Mouse (Mus musculus): ENCODE measurements around the gene Chst11.

The Chst11 gene

GRCm38 (mm10) chr10:82990918-82991317 lies 5.6 kb downstream of the Chst11 start:
- no peak for DNase-seq (ENCODE audit: low read depth, low spot score)

DNA sequence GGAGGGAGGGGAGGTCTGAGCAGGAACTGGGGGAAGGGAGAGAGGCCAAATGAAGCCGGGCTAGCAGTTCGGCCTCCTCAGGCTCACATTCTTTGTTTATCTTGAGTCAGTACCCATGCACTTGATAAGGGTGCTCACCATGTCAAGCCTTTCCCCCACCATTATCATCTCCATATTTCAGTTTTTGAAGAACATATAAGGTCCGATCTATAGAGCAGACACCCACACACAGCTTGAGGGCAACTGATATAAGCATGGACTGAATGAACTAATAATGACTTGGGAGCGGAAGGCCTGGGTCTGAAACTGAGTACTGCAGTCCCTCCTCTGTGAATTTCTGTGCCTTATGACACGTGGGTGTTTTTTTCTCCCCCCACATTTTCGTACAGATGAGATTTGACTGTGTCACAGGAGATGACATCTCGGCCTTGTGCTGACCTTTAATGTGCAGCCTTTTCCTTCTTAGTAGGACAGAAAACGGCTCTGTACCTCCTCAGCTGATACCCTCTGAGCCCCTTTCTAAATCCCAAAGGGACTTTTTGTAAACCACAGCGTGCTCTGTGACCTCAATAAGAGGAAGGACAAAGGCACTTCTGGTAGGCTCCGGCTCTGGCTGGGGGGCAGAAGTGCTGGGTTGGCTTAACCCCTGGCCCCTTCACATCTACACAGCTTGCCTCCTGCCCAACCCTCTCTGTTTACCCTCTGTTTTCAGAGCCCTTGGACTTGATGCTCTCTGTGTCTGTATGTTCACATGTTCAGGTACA lies 6.6 kb downstream of the Chst11 start:
- DNase-seq (ENCODE audit: low read depth, low spot score), result no peak

- DNase-seq (ENCODE audit: low read depth, low spot score), result no peak
These were observed 9.0 kb downstream of the Chst11 start for GRCm38 (mm10) chr10:82994284-82994683.

DNA sequence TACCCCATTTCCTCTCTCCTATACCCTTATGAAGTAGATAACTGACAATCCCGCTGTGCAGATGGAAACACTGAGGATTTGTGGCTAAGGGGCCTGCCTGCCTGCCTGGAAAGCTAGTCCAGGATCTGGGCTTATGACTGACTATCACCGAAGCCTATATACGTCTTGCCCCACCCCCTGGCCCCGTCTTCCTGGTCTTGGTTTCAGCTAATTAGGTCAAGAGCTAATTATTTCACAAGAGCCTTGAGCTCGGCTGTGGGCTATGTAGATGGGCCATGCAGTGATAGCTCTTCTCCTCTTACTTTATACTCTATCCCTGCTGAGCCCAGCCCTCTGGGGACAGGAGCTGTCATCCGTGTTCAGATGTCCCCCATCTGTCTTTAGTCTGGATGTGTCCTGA lies 12.2 kb downstream of the Chst11 start:
- DNase-seq (ENCODE audit: low read depth, low spot score), result no peak

DNA sequence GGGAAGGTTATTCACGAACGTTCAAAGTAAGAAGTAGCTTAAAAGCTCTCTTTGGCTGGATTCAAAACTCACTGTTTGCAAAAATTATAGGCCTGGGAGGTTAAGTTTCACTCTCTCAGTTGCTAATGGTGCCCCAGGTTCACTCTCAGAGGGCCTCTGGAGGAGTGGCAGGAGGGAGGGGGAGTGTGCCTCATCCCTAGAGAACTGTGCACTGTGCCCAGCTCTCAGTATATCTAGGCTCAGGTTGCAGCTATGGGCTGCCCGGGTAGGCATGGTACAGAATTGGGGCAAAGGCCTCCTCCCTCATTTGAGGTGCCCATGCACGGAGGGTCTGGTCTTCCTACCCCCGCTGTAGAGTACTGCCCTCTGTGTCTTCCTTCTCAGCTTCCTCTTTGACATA lies 14.9 kb downstream of the Chst11 start:
- no peak for DNase-seq (ENCODE audit: low read depth, low spot score)

DNA sequence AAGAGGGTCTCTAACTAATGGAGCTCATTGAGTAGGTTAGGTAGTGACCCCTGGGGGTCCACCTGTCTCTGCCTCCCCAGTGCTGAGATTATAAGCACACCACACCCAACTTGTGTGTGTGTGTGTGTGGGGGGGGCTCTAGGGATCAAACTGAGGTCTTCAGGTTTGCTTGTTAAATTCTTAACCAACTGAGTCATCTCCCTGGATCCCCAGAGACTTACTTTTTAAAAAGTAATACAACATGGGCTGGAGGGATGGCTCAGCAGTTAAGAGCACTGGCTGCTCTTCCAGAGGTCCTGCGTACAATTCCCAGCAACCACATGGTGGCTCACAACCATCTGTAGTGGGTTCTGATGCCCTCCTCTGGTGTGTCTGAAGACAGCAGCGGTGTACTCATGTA lies 15.4 kb downstream of the Chst11 start:
- no peak for DNase-seq (ENCODE audit: low read depth, low spot score)

- no peak for DNase-seq (ENCODE audit: low read depth, low spot score)
These were observed 18.6 kb downstream of the Chst11 start for GRCm38 (mm10) chr10:83003899-83004298.

- no peak for DNase-seq (ENCODE audit: low read depth, low spot score)
These were observed 19.1 kb downstream of the Chst11 start for GRCm38 (mm10) chr10:83004389-83004788.

- no peak for DNase-seq (ENCODE audit: low read depth, low spot score)
These were observed 19.7 kb downstream of the Chst11 start for GRCm38 (mm10) chr10:83005003-83005402.

DNA sequence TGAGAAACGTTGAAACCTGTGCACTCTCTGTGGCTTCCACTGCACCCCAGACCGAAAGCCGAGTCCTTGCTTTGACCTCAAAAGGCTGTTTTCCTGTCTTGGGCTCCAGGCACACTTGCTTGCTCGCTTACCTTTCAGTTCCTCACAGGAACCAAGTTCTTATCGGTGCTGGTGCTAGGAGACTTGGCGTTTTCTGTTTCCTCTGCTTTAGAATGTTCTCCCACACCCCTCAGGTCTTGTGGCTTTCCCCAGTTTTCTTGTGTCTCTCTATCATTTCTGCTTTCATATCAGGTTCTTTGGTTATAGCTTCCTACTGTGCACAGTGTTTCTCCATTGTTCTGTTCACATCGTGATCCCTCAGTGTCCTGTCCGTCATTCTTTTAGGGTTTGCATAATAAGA lies 21.0 kb downstream of the Chst11 start:
- DNase-seq (ENCODE audit: low read depth, low spot score), result no peak

DNA sequence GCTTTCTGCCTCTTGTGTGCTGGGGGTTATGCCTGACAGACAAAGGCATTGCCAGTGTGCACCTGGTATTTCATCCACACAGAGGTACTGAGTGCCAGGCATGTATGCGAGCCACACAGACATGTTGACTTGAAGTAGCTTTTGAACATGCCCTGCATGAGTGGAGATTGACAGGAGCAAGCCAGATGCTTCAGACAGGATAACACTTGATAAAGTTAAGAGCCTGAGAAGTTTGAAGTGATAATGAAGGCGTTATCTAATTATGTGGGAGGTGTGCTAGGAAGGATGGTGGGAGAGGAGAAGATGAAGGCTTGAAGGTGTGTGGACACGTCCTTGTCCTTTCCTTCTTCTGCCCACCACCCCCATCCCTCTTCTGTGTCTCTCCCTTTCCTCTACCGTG lies 28.7 kb downstream of the Chst11 start:
- DNase-seq (ENCODE audit: low read depth, low spot score), result no peak

- no peak for DNase-seq (ENCODE audit: low read depth, low spot score)
These were observed 30.6 kb downstream of the Chst11 start for GRCm38 (mm10) chr10:83015919-83016318.

- DNase-seq (ENCODE audit: low read depth, low spot score), result no peak
These were observed 31.5 kb downstream of the Chst11 start for GRCm38 (mm10) chr10:83016779-83017178.

DNA sequence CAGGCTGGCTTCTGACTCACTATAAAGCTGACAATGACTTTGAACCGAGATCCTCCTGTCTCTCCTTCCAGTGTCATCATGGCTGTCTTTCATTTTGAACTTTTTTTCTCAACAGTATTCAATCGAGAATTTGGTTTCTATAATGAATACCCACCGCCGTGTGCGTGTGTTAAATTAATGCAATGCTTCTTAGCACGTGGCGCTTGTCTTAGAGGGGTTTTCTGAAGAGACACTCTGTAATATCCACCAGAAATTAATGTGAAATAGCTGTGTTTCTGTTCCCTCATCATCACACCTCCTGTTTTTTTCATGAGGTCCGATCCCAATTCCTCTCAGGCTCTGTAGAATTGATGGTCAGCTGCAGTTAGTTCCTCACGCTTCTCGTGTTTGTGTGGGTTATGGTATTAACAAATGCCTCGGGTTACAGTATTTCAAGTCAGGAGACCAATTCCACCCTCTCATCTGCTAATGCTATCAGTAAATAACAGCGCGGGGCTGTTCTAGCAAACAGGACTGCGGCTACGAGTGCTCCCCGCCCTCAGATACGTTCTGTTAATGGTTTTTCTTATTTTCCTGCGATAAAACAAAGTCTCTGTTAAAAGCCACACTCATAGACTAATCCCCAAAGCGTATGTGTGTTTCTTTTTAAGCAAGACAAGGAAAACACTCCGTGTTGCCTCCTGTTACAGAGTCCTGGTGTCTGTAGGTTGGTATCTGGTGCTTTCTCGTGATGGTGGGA lies 32.6 kb downstream of the Chst11 start:
- no peak for DNase-seq (ENCODE audit: low read depth, low spot score)

DNA sequence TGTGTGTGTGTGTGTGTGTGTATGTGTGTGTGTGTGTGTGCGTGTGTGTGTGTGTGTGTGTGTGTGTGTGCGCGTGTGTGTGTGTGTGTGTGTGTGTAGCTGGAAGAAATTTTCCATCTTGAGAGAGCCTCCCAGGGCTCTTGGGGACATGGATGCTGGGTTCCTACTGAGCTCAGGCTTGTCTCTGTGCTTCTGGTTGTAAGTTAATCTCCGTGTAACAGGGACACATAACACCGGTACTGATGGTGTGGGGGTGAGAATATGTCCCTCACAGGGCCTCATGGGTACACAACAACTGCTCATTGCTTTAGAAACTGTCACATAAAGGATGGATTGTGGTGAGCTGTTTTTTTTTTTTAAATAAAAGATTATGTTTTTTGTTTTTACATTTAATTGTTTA lies 33.2 kb downstream of the Chst11 start:
- DNase-seq (ENCODE audit: low read depth, low spot score), result no peak

DNA sequence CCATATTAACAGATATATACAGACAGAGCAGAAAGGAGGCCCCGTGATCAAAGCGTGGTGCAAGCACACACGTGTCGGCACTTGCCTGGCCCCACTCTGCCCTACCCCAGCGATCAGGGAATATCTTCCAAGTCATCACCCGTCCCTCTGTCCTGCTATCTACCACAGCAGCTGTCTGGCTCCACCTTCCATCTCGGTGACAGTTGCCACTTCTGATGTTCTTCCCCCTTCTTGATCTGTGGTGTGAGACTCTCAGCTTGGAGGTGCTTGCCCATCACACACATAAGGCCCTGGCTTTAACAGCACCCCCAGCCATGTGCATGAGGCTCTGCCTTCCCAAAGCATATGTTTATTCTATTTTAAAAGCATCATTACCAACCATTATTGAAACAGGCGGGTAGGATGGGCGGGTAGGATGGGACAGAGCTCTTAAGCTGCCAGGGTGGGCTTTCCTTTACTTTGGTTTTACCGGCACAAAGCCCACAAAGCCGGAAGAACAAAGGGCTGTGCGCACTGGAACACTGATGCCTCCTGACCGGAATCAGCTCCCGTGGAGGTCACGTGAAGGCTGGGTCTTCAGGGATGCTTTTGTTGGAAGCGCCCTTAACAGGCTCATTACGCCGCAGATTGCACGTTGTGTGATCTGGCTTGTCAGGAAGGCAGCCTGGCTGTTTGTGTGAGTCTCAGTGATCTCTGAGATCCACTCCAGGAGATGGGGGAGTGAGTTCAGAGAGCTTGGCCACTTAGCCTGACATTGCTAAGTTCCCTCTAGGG lies 34.4 kb downstream of the Chst11 start:
- DNase-seq (ENCODE audit: low read depth, low spot score), result peak; percentile 30

GRCm38 (mm10) chr10:83022616-83023015 lies 37.3 kb downstream of the Chst11 start:
- DNase-seq (ENCODE audit: low read depth, low spot score), result no peak

GRCm38 (mm10) chr10:83026174-83026573 lies 40.9 kb downstream of the Chst11 start:
- no peak for DNase-seq (ENCODE audit: low read depth, low spot score)

GRCm38 (mm10) chr10:83027673-83028072 lies 42.4 kb downstream of the Chst11 start:
- DNase-seq (ENCODE audit: low read depth, low spot score), result no peak

- no peak for DNase-seq (ENCODE audit: low read depth, low spot score)
These were observed 44.9 kb downstream of the Chst11 start for GRCm38 (mm10) chr10:83030103-83030661.

DNA sequence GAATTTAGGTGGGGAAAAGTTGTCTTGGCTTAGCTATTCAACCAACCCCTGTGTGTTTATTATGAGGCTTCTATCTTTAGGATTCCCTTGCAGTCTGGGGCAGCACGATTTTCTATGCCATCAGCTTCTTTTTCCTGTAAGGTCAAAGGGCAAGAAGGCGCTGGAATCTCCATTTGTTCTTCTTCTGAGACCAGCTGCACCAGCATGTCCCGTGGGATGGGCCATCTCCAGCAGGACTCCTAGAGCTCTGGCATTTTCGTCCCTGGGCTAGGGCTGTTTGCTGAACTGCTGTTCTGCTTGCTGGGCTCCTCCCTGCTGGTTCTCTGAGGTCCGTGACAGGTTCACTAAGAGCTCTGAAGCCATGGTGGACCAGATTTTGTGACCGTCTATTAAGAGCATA lies 45.6 kb downstream of the Chst11 start:
- DNase-seq (ENCODE audit: low read depth, low spot score), result no peak

DNA sequence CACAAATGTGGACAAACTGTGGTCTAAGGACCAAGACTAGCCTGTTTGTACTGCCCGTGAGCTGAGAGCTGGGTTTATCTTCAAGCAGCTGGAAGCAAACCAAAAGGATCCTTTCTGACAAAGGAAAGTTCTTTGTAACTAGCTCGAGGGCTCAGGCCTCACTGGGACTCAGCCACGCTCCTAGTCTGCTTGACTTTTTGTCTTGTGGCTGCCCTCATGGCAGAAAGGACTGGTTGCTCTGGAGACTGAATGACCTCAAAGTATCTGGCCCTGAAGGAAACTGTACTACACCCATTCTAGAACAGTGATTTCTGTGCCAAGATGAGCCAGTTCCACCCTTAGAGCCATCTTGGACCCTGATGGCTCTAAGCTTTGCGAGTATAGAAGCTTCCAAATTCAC lies 46.3 kb downstream of the Chst11 start:
- no peak for DNase-seq (ENCODE audit: low read depth, low spot score)
